Mouse (Mus musculus) hematopoietic stem cell, adult 5-6 weeks (primary cell): ENCODE data around the gene Nav2. TPM values are rescaled to one million over a fixed set of nuclear protein-coding genes. Genes with fewer than 3 reads are reported as not detected.
A peak's percentile ranks its signal among the peaks of the same experiment; 100 is the strongest.

Experiments
- ATAC-seq, 2 experiments: fragments of 125-278 bp in 1 of 2; replicated peaks in 1 of 2; 2 replicates each; pipeline ENCODE4 v1.8.0; 2016 to 2017; ENCODE audit warnings: inconsistent platforms in 2 of 2, mild to moderate bottlenecking in 2 of 2, moderate number of reproducible peaks in 2 of 2, low read depth in 1 of 2, moderate TSS enrichment in 1 of 2; ENCODE audit not compliant: low FRiP score in 2 of 2, poor library complexity in 2 of 2, severe bottlenecking in 2 of 2, insufficient read depth in 1 of 2, low TSS enrichment in 1 of 2
- total RNA-seq: library from RNA; stranded (forward); fragments of 172-1452, 232-1000 nt; gene quantifications from 2 replicates; pipeline ENCODE4 v1.2.3, GENCODE M21; 2017

The Nav2 gene
- total RNA-seq, 1 experiment from 2014 or later: 7.4 TPM

DNA sequence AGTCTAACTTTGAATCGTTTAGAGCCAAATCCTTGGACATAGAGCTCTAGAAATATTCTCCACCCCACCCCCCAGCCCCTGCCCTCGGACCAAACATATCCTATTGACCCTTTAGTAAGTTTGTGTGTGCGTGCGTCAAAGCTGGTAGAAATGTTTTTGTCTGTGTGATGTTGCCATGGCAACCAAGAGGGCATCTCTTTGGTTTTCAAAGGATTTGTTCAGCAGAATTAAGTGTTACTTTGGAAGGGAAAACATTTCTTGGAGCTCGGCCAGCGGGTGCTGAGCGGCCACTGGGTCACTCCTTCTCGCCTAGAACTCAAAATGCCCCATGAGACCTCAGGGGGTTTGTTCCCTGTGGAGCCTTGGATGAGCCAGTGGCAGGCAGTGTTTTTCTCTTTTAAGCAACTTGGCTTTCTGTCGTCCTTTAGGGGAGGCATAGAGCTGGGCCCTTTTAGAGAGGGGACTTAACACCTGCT is 467.0 kb downstream of the Nav2 start:
- ATAC-seq: no peak

DNA sequence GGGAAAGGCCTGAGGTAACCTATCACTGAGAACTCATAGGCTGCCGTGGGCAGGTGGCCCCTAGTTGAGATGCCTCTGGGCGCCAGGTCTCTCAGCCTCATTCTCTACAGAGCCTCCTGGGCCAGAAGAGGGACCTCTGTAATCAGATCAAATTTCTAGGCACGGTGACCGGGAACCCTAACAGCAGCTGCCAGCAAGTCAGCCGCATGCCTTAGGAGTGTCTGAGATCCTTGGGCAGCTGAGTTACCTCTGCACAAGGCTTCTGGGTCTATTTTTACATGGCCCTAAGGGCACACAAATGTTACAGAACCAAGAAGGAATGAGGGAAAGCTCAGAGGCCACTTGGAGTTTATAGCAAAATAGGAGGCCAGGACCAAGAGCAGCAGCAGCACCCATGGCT is 470.1 kb downstream of the Nav2 start:
- ATAC-seq: no peak

- ATAC-seq: no peak
Observed at GRCm38 (mm10) chr7:49380940-49381339, 472.4 kb downstream of the Nav2 start.

GRCm38 (mm10) chr7:49382884-49383283 is 474.4 kb downstream of the Nav2 start:
- ATAC-seq: peak; percentile 47 to 54; a peak in 3 of 4 replicates

GRCm38 (mm10) chr7:49388137-49388536 is 479.6 kb downstream of the Nav2 start:
- ATAC-seq: no peak

- ATAC-seq: no peak
Observed at GRCm38 (mm10) chr7:49390312-49390711, 481.8 kb downstream of the Nav2 start.

DNA sequence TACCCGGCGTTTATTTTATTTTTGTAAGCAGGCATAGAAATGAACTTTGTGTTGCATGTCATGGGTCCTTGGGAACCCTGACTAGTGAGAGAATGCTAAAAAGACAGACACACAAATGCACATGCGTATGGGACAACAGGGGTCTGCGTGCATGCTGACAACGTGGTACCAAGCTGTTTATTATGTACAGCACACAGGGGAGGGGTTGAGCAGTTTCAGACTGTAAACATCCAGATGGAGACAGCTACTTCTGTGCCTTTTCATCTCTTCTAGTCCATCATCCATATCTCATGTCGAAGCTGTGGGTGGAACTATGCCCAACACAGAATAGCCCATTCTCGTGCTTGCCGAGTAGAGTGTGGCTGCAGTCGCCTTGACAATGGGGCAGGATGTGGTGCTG is 482.3 kb downstream of the Nav2 start:
- ATAC-seq: no peak

GRCm38 (mm10) chr7:49392180-49392579 is 483.7 kb downstream of the Nav2 start:
- no peak for ATAC-seq

DNA sequence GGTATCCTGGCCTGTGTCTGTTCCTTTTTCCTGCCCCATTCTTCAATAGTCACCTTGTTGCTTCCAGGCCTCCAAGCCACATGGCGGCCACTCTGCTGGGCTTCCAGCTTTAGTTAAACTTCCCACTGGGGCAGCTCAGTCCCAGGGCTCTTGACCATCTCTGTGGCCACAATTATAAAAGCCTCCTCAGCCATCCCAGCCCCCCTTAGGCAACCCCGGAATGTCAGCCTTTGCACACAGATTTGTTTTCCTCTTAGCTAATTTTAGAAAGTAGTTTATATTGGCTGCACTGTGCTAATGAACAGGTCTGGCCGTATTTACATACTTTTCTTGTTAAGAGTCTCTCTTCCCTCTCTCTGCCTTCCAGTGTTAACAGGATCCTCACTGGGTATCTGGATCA is 484.3 kb downstream of the Nav2 start:
- ATAC-seq: no peak

GRCm38 (mm10) chr7:49393857-49394256 is 485.3 kb downstream of the Nav2 start:
- no peak for ATAC-seq

DNA sequence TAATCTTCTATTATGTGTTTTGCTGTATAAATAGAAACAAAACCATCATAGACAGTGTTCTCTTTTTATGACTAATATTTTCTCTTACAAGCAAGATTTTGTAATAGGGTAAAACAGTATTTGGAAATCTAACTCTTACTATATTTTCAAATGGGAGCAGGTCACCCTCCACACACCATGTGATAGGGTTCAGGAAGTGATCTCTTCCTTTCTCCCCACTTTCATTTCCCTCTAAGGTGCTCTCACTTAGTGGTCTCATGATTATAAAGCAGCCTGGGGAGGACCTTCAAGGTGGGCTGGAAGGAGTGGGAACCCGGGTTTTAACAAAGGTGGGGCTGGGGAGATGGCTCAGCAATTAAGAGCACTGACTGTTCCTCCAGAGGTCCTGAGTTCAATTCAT is 487.7 kb downstream of the Nav2 start:
- no peak for ATAC-seq

- peak; percentile 42 to 63 for ATAC-seq
Observed at GRCm38 (mm10) chr7:49397441-49398003, 489.0 kb downstream of the Nav2 start.

DNA sequence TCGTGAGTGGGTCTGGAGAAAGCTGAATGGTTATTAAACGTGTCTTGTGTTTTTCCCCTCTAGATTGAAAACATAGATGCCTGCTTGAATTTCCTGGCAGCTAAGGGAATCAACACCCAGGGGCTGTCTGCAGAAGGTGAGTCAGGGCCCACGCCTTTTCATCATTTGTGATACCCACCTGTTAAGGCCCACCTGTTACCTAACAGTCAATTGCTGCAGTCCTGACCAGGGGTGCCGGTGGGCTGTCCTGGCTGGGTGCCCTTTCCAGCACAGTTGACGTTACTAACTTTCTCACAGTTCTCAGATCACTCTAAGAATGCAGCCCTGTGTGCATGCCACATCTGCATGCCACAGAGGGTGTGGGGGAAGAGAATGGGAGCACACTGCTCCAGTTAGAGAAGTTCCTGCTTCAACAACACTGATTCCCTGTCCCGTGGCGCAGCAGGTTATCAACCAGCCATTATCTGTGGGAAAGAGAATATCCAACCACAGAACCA is 489.6 kb downstream of the Nav2 start:
- ATAC-seq: no peak

DNA sequence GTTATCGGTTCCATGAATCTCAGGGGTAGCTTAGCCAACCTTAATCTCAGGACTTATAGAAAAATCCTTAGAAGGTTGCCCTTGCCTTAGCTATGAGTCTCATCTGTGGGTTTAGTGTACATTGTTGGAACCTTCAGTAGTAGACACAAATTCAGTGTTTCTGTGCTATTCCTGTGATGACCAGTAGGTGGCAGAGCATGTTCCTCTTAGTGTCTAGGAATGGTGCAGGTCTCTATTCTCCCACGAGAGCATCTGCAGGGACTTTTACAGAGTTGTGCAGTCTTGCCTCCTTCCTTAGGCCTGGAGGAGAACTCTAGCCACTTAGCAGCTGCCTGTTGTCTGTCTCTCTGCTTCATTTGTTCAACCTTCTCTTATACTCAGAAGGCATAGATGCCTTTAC is 490.8 kb downstream of the Nav2 start:
- peak; percentile 39 to 76; a peak in 3 of 4 replicates for ATAC-seq

- ATAC-seq: no peak
Observed at GRCm38 (mm10) chr7:49400463-49400862, 491.9 kb downstream of the Nav2 start.

DNA sequence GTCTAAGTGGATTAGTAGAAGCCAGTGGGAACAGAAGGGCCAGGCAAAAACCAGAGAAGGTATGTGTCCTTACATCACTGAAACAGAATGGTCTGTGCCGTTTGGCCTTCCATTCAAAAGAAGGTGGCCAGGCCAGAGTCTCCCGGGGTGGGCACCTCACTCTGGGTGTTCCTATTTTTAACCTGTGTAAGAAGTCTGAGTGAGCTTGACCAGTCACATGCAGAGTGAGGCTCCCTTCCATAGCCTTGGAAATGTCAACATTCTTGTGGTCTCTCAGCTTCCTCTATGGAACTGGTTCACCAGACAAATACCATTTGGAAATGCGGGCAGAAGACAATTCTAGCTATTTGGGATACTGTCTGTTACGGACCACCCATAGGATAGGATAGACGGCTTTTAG is 494.0 kb downstream of the Nav2 start:
- ATAC-seq: no peak

DNA sequence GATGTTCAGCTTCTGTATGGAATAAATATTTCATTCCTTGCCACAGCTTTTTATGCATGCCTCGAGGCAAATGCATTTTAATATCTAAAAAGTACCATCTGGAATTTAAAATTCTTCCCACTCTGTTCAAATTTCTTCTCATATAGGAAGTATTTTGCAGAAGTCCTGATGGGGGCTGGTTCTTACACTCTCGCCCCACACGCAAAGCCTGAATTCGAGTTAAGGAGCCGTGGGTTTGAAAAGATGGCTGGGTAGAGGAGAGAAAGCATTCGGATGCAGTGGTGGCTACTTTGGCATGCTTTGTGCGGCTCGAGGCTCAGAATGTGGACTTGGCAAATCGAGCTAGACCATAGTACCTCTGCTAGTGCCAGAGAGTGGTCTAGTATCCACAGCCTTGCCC is 499.2 kb downstream of the Nav2 start:
- ATAC-seq: no peak

GRCm38 (mm10) chr7:49408625-49409024 is 500.1 kb downstream of the Nav2 start:
- ATAC-seq: no peak

- no peak for ATAC-seq
Observed at GRCm38 (mm10) chr7:49409265-49409664, 500.7 kb downstream of the Nav2 start.
